Mouse (Mus musculus) intestine, embryonic 14.5 days (tissue): ENCODE data around the gene Gnptg. TPM values are rescaled to one million over a fixed set of nuclear protein-coding genes. Genes with fewer than 3 reads are reported as not detected.
A peak's percentile ranks its signal among the peaks of the same experiment; 100 is the strongest.

Experiments
- ATAC-seq: fragments of 200-750 bp; cut with Nextera tagmentation; replicated peaks from 2 replicates; pipeline ENCODE4 v1.8.0; 2017; ENCODE audit warnings: low read depth, moderate number of reproducible peaks, moderate TSS enrichment, moderate library complexity; ENCODE audit not compliant: low FRiP score, low TSS enrichment
- DNase-seq: peaks from one replicate; pipeline ENCODE4 v3.0.0-alpha.2; 2018; ENCODE audit warnings: low spot score
- H3K27ac ChIP-seq: fragments of 300-500 bp; sonication (generic); 2 replicates; pipeline ENCODE4 v1.5.1; 2014; ENCODE audit warnings: low read depth, mild to moderate bottlenecking, control low read depth
- H3K27me3 ChIP-seq: fragments of 300-500 bp; sonication (generic); replicated peaks from 2 replicates; pipeline ENCODE4 v1.6.1; 2014; ENCODE audit warnings: low read length, control low read depth; ENCODE audit not compliant: control insufficient read depth, insufficient read depth
- H3K36me3 ChIP-seq: fragments of 300-500 bp; sonication (generic); 2 replicates; pipeline ENCODE4 v1.6.1; 2014; ENCODE audit warnings: low read length, control low read depth; ENCODE audit not compliant: control insufficient read depth, insufficient read depth
- H3K4me1 ChIP-seq: fragments of 300-500 bp; sonication (generic); replicated peaks from 2 replicates; pipeline ENCODE4 v1.6.1; 2014; ENCODE audit warnings: low read length, control low read depth, mixed read lengths; ENCODE audit not compliant: control insufficient read depth, insufficient read depth
- H3K4me2 ChIP-seq: fragments of 300-500 bp; sonication (generic); 2 replicates; pipeline ENCODE4 v1.6.1; 2014; ENCODE audit warnings: low read length
- H3K4me3 ChIP-seq: fragments of 300-500 bp; sonication (generic); 2 replicates; pipeline ENCODE4 v1.5.1; 2014; ENCODE audit warnings: low read depth, low read length, control low read depth, mixed read lengths
- H3K9ac ChIP-seq: fragments of 300-500 bp; sonication (generic); 2 replicates; pipeline ENCODE4 v1.6.1; 2014; ENCODE audit warnings: mild to moderate bottlenecking, low read length
- H3K9me3 ChIP-seq: fragments of 300-500 bp; sonication (generic); 2 replicates; pipeline ENCODE4 v1.6.1; 2016; ENCODE audit warnings: low read length, control low read depth; ENCODE audit not compliant: control insufficient read depth
- WGBS: fragments of 180-500 bp; shearing (Covaris S2); extraction: QIAGEN DNeasy Blood & Tissue Kit; methylation state at CpG from one replicate; pipeline ENCODE4 v1.1.7; 2014; 5-methylcytosine and 5-hydroxymethylcytosine counted together
- microRNA-seq: library from miRNA; unstranded; fragments of <30 nt; microRNA quantifications from one replicate; pipeline ENCODE4, GENCODE M21; 2016
- polyA plus RNA-seq: library from polyadenylated mRNA; unstranded; fragments of >200 nt; fragmentation: Nextera tagmentation; extraction: Ambion mirVana; gene quantifications from 2 replicates; pipeline ENCODE4 v1.2.1, GENCODE M21; 2014

Gene Gnptg
- polyA plus RNA-seq, 1 experiment from 2014 or later: 36.4 TPM

- ATAC-seq (peak; percentile 39; the same call in 1 of the 2 replicates), DNase-seq (peak; percentile 86)
- Histone ChIP-seq H3K4me3 (peak within 1 kb of the TSS; percentile 84), H3K4me1 (peaks cover 20% of the 10 kb centered on the region), H3K4me2 (peak within 1 kb of the TSS; percentile 85), H3K36me3 (peaks cover 26% of the 10 kb centered on the region), H3K9ac (peak within 1 kb of the TSS; percentile 91), H3K27me3 (no peaks in the 10 kb centered on the region), H3K9me3 (no peaks in the 10 kb centered on the region), H3K27ac (peak within 1 kb of the TSS; percentile 77)
- WGBS: under 1% methylated on average over 90 of the region's 104 CpGs
These were observed 51.5 kb downstream of the Gnptg start, which contains the start of gene Unkl for GRCm38 (mm10) chr17:25188150-25189031. TSS of gene Unkl (plus strand) at chr17:25188397.

GRCm38 (mm10) chr17:25187784-25188149 is 52.2 kb downstream of the Gnptg start:
- Histone ChIP-seq H3K4me2 (peak overlapping the region; percentile 85), H3K36me3 (peaks cover 21% of the 10 kb centered on the region), H3K27me3 (no peaks in the 10 kb centered on the region), H3K4me3 (peak overlapping the region; percentile 84), H3K27ac (peak overlapping the region; percentile 77), H3K9me3 (no peaks in the 10 kb centered on the region), H3K9ac (peak overlapping the region; percentile 91), H3K4me1 (peaks cover 20% of the 10 kb centered on the region)
- DNase-seq: peak; percentile 56
- WGBS: 5% methylated on average over 11 of the region's 11 CpGs
- no peak for ATAC-seq

GRCm38 (mm10) chr17:25184961-25185360 is 55.0 kb downstream of the Gnptg start:
- Histone ChIP-seq H3K4me1 (peaks cover 20% of the 10 kb centered on the region), H3K4me2 (peak overlapping the region; percentile 78), H3K9me3 (no peaks in the 10 kb centered on the region), H3K4me3 (peak overlapping the region; percentile 92), H3K9ac (peak overlapping the region; percentile 63), H3K27me3 (no peaks in the 10 kb centered on the region), H3K36me3 (peaks cover 9% of the 10 kb centered on the region; the same call in 1 of the 2 replicates), H3K27ac (peak overlapping the region; percentile 86; the same call in 1 of the 2 replicates)
- DNase-seq (peak; percentile 53), ATAC-seq (peak; percentile 21)
- WGBS: 7% methylated on average over 17 of the region's 17 CpGs

- H3K27ac ChIP-seq: peak within 1 kb of the TSS; percentile 86
- H3K36me3 ChIP-seq: peaks cover 9% of the 10 kb centered on the region; the same call in 1 of the 2 replicates
- ATAC-seq (peak; percentile 83), DNase-seq (peak; percentile 99)
- WGBS: under 1% methylated on average over 50 of the region's 50 CpGs
- no peaks in the 10 kb centered on the region for H3K9me3 ChIP-seq
- H3K4me1 ChIP-seq: peaks cover 14% of the 10 kb centered on the region
- peak within 1 kb of the TSS; percentile 83 for H3K4me2 ChIP-seq
- H3K4me3 ChIP-seq: peak within 1 kb of the TSS; percentile 92
- no peaks in the 10 kb centered on the region for H3K27me3 ChIP-seq
- H3K9ac ChIP-seq: peak within 1 kb of the TSS; percentile 63
These were observed 55.7 kb downstream of the Gnptg start, which contains the start of gene BC003965 for GRCm38 (mm10) chr17:25184129-25184691. TSS of gene BC003965 (plus strand) at chr17:25184554.

Small RNAs within 50 kb of the gene (microRNA-seq; reads per million reads assigned to microRNA genes)
- 2.0 reads per million, percentile 22 among the genes with 10 or more reads in this experiment for gene Mir3547

Other genes with a start within 250 kb of the Gnptg start
- 7.1 and 8.8 TPM in 2 replicates for gene Cramp1l, start 224.3 kb downstream of the Gnptg start, polyA plus RNA-seq
- 16.3 and 16.9 TPM in 2 replicates for gene Ift140, start 224.0 kb downstream of the Gnptg start, polyA plus RNA-seq
- gene Tmem204, start 156.5 kb downstream of the Gnptg start, polyA plus RNA-seq: 23.5 and 24.2 TPM in 2 replicates
- 36.7 and 42.3 TPM in 2 replicates for gene Telo2, start 124.2 kb downstream of the Gnptg start, polyA plus RNA-seq
- not detected in 2 replicates for gene Ptx4, start 119.4 kb downstream of the Gnptg start, polyA plus RNA-seq
- 20.0 and 22.0 TPM in 2 replicates for gene Clcn7, start 106.7 kb downstream of the Gnptg start, polyA plus RNA-seq
- gene Ccdc154, start 77.7 kb downstream of the Gnptg start, polyA plus RNA-seq: 0.07 TPM in 2 replicates
- gene Gm38655, start 64.7 kb downstream of the Gnptg start, polyA plus RNA-seq: 0.41 and 0.47 TPM in 2 replicates
- 36.9 and 37.1 TPM in 2 replicates for gene BC003965, start 55.6 kb downstream of the Gnptg start, polyA plus RNA-seq
- gene Unkl, start 51.7 kb downstream of the Gnptg start, polyA plus RNA-seq: 4.8 and 6.2 TPM in 2 replicates
- 45.1 and 47.4 TPM in 2 replicates for gene Tsr3, start within 50 bp of the Gnptg start, polyA plus RNA-seq
- 2.9 and 4.0 TPM in 2 replicates for gene Baiap3, start 16.2 kb upstream of the Gnptg start, polyA plus RNA-seq
- gene Ube2i, start 34.5 kb upstream of the Gnptg start, polyA plus RNA-seq: 579 and 640 TPM in 2 replicates
- gene Prss34, start 58.3 kb upstream of the Gnptg start, polyA plus RNA-seq: 0.39 TPM in 1 of 2 replicates, not detected in the other
- gene Prss28, start 68.5 kb upstream of the Gnptg start, polyA plus RNA-seq: not detected in 2 replicates
- gene Prss29, start 78.5 kb upstream of the Gnptg start, polyA plus RNA-seq: not detected in 2 replicates
- not detected in 2 replicates for gene Tpsab1, start 105.4 kb upstream of the Gnptg start, polyA plus RNA-seq
- gene Tpsb2, start 126.2 kb upstream of the Gnptg start, polyA plus RNA-seq: 0.66 and 0.89 TPM in 2 replicates
- gene Tpsg1, start 129.1 kb upstream of the Gnptg start, polyA plus RNA-seq: 2.1 and 6.3 TPM in 2 replicates
- gene Cacna1h, start 193.7 kb upstream of the Gnptg start, polyA plus RNA-seq: 6.6 and 7.0 TPM in 2 replicates
- gene Tekt4, start 214.5 kb upstream of the Gnptg start, polyA plus RNA-seq: 0.35 TPM in 1 of 2 replicates, not detected in the other